Mouse (Mus musculus) kidney, postnatal 0 days (tissue): Measurements from ENCODE around the gene Slc5a11. TPM values are rescaled to one million over a fixed set of nuclear protein-coding genes. Genes with fewer than 3 reads are reported as not detected.

ENCODE experiments used
- ATAC-seq: fragments of 200-750 bp; cut with Nextera tagmentation; replicated peaks from 2 replicates; pipeline ENCODE4 v1.8.0; 2017; ENCODE audit warnings: low read depth, moderate number of reproducible peaks, moderate TSS enrichment, moderate library complexity; ENCODE audit not compliant: low FRiP score
- DNase-seq: peaks from one replicate; pipeline ENCODE4 v3.0.0-alpha.2; 2016; ENCODE audit warnings: low spot score
- H3K27ac ChIP-seq: fragments of 300-500 bp; sonication (generic); 2 replicates; pipeline ENCODE4 v1.5.1; 2014; ENCODE audit warnings: mild to moderate bottlenecking
- H3K27me3 ChIP-seq: fragments of 300-500 bp; sonication (generic); 2 replicates; pipeline ENCODE4 v1.6.1; 2014; ENCODE audit warnings: low read length, mixed read lengths; ENCODE audit not compliant: insufficient read depth
- H3K36me3 ChIP-seq: fragments of 300-500 bp; sonication (generic); 2 replicates; pipeline ENCODE4 v1.6.1; 2014; ENCODE audit warnings: low read length, mixed read lengths; ENCODE audit not compliant: insufficient read depth
- H3K4me1 ChIP-seq: fragments of 300-500 bp; sonication (generic); replicated peaks from 2 replicates; pipeline ENCODE4 v1.6.1; 2014; ENCODE audit warnings: antibody characterized with exemption, low read length, mixed read lengths; ENCODE audit not compliant: insufficient read depth
- H3K4me2 ChIP-seq: fragments of 300-500 bp; sonication (generic); 2 replicates; pipeline ENCODE4 v1.6.1; 2014; ENCODE audit warnings: mild to moderate bottlenecking, low read length, moderate library complexity, mixed read lengths
- H3K4me3 ChIP-seq: fragments of 300-500 bp; sonication (generic); replicated peaks from 2 replicates; pipeline ENCODE4 v1.5.1; 2014; ENCODE audit warnings: low read depth, low read length
- H3K9ac ChIP-seq: fragments of 300-500 bp; sonication (generic); 2 replicates; pipeline ENCODE4 v1.6.1; 2014; ENCODE audit warnings: low read depth, low read length
- H3K9me3 ChIP-seq: fragments of 300-500 bp; sonication (generic); replicated peaks from 2 replicates; pipeline ENCODE4 v1.6.1; 2016; ENCODE audit warnings: low read length, inconsistent platforms, mixed read lengths
- CTCF ChIP-seq: IDR thresholded peaks from 2 replicates; pipeline ENCODE4 v1.5.1; 2016; ENCODE audit warnings: antibody characterized with exemption, low read depth, mild to moderate bottlenecking, moderate library complexity
- WGBS: fragments of 180-500 bp; shearing (Covaris S2); extraction: QIAGEN DNeasy Blood & Tissue Kit; methylation state at CpG from one replicate; pipeline ENCODE4 v1.1.7; 2014; 5-methylcytosine and 5-hydroxymethylcytosine counted together
- polyA plus RNA-seq: library from polyadenylated mRNA; unstranded; fragments of >200 nt; fragmentation: Nextera tagmentation; extraction: Ambion mirVana; gene quantifications from 2 replicates; pipeline ENCODE4 v1.2.1, GENCODE M21; 2015

Slc5a11 gene
- polyA plus RNA-seq, 1 experiment from 2014 or later: 7.2 TPM

DNA sequence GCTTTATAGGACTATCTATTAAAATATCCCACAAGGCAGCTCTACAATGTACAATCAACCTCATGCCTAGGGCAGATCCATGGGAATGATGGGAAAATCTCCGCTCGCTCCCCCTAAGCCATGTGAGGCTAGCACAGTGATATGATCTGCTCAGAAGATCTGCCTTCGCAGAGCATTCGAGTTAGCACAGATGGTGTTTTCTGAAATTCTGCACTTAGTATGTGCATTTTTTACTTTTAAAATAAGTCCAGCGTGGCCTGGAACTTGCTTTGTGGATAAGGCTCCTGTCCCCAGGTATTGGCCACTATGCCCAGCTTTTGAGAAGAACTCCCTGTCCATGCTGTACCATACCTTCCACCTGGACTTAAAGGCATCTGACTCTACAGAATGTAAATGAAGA is 71.3 kb downstream of the Slc5a11 start:
- H3K4me3 ChIP-seq: no peak overlapping the region
- 97% methylated on average over 5 of the region's 5 CpGs for WGBS
- no peak for TF ChIP-seq CTCF
- DNase-seq: no peak
- H3K4me1 ChIP-seq: no peaks in the 10 kb centered on the region
- H3K9ac ChIP-seq: no peak overlapping the region
- no peak overlapping the region for H3K4me2 ChIP-seq
- H3K27ac ChIP-seq: no peak overlapping the region
- H3K27me3 ChIP-seq: no peaks in the 10 kb centered on the region
- H3K9me3 ChIP-seq: no peaks in the 10 kb centered on the region
- peaks cover 36% of the 10 kb centered on the region for H3K36me3 ChIP-seq
- no peak for ATAC-seq

GRCm38 (mm10) chr7:123287903-123288302 is 73.3 kb downstream of the Slc5a11 start:
- 87% methylated on average over 3 of the region's 3 CpGs for WGBS
- Histone ChIP-seq H3K27me3 (no peaks in the 10 kb centered on the region), H3K27ac (no peak overlapping the region), H3K9ac (no peak overlapping the region), H3K36me3 (peaks cover 54% of the 10 kb centered on the region), H3K4me3 (no peak overlapping the region), H3K4me2 (no peak overlapping the region), H3K9me3 (no peaks in the 10 kb centered on the region), H3K4me1 (no peaks in the 10 kb centered on the region)
- no peak for TF ChIP-seq CTCF
- ATAC-seq (no peak), DNase-seq (no peak)

GRCm38 (mm10) chr7:123289176-123289575 is 74.6 kb downstream of the Slc5a11 start:
- DNase-seq (peak; percentile 17), ATAC-seq (0 out of 2 replicates have a peak, but pooled peaks have one; percentile 33)
- Histone ChIP-seq H3K9me3 (no peaks in the 10 kb centered on the region), H3K4me3 (no peak overlapping the region), H3K4me1 (no peaks in the 10 kb centered on the region), H3K4me2 (no peak overlapping the region), H3K9ac (no peak overlapping the region), H3K27me3 (no peaks in the 10 kb centered on the region), H3K36me3 (peaks cover 60% of the 10 kb centered on the region), H3K27ac (no peak overlapping the region)
- TF ChIP-seq CTCF: no peak
- WGBS: 50% methylated on average over 4 of the region's 4 CpGs

DNA sequence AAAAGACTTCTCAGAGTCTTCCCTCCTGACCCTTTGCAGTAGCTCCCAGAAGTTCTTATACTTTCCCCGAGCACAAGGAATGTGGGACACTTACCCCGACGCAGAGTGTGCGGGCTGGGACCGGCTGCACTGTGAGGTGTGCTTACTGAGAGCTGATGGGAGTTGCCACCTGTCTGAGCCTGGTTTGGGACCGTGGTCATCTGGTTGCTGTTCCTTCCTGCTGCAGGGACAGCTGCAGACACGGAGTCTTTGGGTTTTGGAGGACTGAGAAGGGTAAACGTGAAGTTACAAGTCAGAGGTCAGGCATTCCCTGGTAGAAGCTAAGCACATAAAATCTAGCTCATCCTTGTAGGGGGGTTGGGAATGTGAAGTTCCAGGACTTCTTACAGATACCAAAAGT is 77.4 kb downstream of the Slc5a11 start:
- no peak overlapping the region for H3K4me3 ChIP-seq
- H3K27me3 ChIP-seq: no peaks in the 10 kb centered on the region
- H3K36me3 ChIP-seq: peaks cover 62% of the 10 kb centered on the region
- H3K27ac ChIP-seq: no peak overlapping the region
- WGBS: 58% methylated on average over 8 of the region's 8 CpGs
- TF ChIP-seq CTCF: no peak
- no peaks in the 10 kb centered on the region for H3K4me1 ChIP-seq
- ATAC-seq (no peak), DNase-seq (no peak)
- H3K9me3 ChIP-seq: no peaks in the 10 kb centered on the region
- no peak overlapping the region for H3K4me2 ChIP-seq
- no peak overlapping the region for H3K9ac ChIP-seq

- Histone ChIP-seq H3K9ac (no peak overlapping the region), H3K36me3 (peaks cover 57% of the 10 kb centered on the region), H3K27ac (no peak overlapping the region), H3K4me3 (no peak overlapping the region), H3K4me1 (no peaks in the 10 kb centered on the region), H3K9me3 (no peaks in the 10 kb centered on the region), H3K27me3 (no peaks in the 10 kb centered on the region), H3K4me2 (no peak overlapping the region)
- no peak for DNase-seq
- TF ChIP-seq CTCF: no peak
- ATAC-seq: no peak
- WGBS: 88% methylated on average over 7 of the region's 7 CpGs
Measured at GRCm38 (mm10) chr7:123293898-123294297, 79.3 kb downstream of the Slc5a11 start.

DNA sequence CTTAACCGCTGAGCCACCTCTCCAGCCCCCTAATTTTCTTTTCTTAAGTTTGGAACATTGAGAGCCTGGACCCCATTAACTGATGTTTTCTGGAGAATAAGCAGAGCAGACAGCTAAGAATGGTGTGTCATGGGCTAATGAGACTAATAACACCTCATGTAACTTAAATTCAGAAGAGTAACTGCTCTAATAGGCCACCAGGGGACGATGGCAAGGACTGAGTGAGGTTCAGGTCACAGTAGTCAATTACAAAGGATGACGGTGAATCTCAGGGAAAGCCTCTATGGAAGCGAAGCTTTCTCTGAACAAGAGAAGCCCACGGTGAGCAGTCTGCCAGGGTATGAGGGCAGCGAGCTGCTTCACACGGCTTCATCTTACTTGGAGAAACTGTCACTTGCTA is 80.8 kb downstream of the Slc5a11 start:
- H3K4me1 ChIP-seq: no peaks in the 10 kb centered on the region
- peaks cover 51% of the 10 kb centered on the region for H3K36me3 ChIP-seq
- no peak overlapping the region for H3K9ac ChIP-seq
- H3K4me2 ChIP-seq: no peak overlapping the region
- no peak overlapping the region for H3K4me3 ChIP-seq
- 85% methylated on average over 7 of the region's 7 CpGs for WGBS
- DNase-seq (no peak), ATAC-seq (no peak)
- H3K9me3 ChIP-seq: no peaks in the 10 kb centered on the region
- H3K27ac ChIP-seq: no peak overlapping the region
- no peaks in the 10 kb centered on the region for H3K27me3 ChIP-seq
- TF ChIP-seq CTCF: peak; percentile 52; the same call in 1 of the 2 replicates

- Histone ChIP-seq H3K27ac (no peak overlapping the region), H3K9me3 (no peaks in the 10 kb centered on the region), H3K4me1 (no peaks in the 10 kb centered on the region), H3K27me3 (no peaks in the 10 kb centered on the region), H3K9ac (no peak overlapping the region), H3K36me3 (peaks cover 49% of the 10 kb centered on the region), H3K4me3 (no peak overlapping the region), H3K4me2 (no peak overlapping the region)
- WGBS: 92% methylated on average over 6 of the region's 6 CpGs
- DNase-seq (no peak), ATAC-seq (no peak)
- TF ChIP-seq CTCF: no peak
Measured at GRCm38 (mm10) chr7:123296097-123296496, 81.5 kb downstream of the Slc5a11 start.
